Mouse (Mus musculus): Measurements from ENCODE around the gene Pex5l. TPM values are rescaled to one million over a fixed set of nuclear protein-coding genes. Genes with fewer than 3 reads are reported as not detected.

Gene Pex5l
- polyA plus RNA-seq, 1 experiment: 0.04 TPM

DNA sequence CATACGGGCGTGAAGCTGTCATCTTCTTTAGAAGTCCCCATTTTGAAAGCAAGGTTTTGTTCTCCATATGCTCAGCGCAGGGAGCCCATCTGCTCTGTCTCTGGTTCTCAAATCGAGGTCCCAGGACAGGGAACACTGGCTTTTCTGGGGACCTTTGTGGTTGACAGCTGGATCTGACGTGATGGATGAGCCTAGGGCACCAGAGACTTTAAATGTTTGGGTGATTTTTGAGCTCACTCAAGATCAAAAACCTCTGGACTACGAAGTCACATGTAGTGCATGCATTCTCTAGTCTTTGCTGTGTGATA, 98.3 kb downstream of the Pex5l start:
- no peaks in the 10 kb centered on the region for H3K79me2 ChIP-seq (ENCODE audit: control insufficient read depth, insufficient read depth)
- TF ChIP-seq POLR2AphosphoS2 (IDR thresholded peaks at IDR 0.05; ENCODE audit: insufficient read length, low read depth) (no peak), USF1 (IDR thresholded peaks at IDR 0.05; ENCODE audit: low read depth) (no peak), MAX (IDR thresholded peaks at IDR 0.05; ENCODE audit: low read depth) (no peak), TCF3 (IDR thresholded peaks at IDR 0.05; ENCODE audit: insufficient read length, low read depth) (no peak), CEBPB (IDR thresholded peaks at IDR 0.05; ENCODE audit: insufficient read depth, poor library complexity, severe bottlenecking) (no peak), MYOD1 (IDR thresholded peaks at IDR 0.05; ENCODE audit: control insufficient read depth in 1 of 3, insufficient read length in 2 of 3, low read depth in 2 of 3) (no peak), E2F4 (IDR thresholded peaks at IDR 0.05; ENCODE audit: insufficient read depth) (no peak), MYOG (IDR thresholded peaks at IDR 0.05; ENCODE audit: control insufficient read depth in 1 of 3, insufficient read depth in 1 of 3, insufficient read length in 2 of 3, low read depth in 2 of 3) (no peak), REST (IDR thresholded peaks at IDR 0.05; ENCODE audit: insufficient read depth, insufficient read length) (no peak), TCF12 (IDR thresholded peaks at IDR 0.05; ENCODE audit: insufficient read depth, poor library complexity, severe bottlenecking) (no peak), SRF (IDR thresholded peaks at IDR 0.05; ENCODE audit: control insufficient read depth, insufficient read length, low read depth) (no peak), POLR2A (IDR thresholded peaks at IDR 0.05; ENCODE audit: insufficient read length, low read depth) (no peak)
- H3ac ChIP-seq (ENCODE audit: control insufficient read depth, insufficient read length): no peak overlapping the region
- H3K27me3 ChIP-seq (ENCODE audit: control insufficient read depth, insufficient read depth, insufficient read length): no peaks in the 10 kb centered on the region
- no peak overlapping the region for H3K4me3 ChIP-seq
- H3K36me3 ChIP-seq (ENCODE audit: control insufficient read depth, insufficient read depth): no peaks in the 10 kb centered on the region
- H3K4me2 ChIP-seq (ENCODE audit: low read depth): no peak overlapping the region

GRCm38 (mm10) chr3:33043896-33044798, 98.9 kb downstream of the Pex5l start:
- H3ac ChIP-seq (ENCODE audit: control insufficient read depth, insufficient read length): no peak overlapping the region
- H3K4me3 ChIP-seq: no peak overlapping the region
- no peaks in the 10 kb centered on the region for H3K27me3 ChIP-seq (ENCODE audit: control insufficient read depth, insufficient read depth, insufficient read length)
- no peak overlapping the region for H3K4me2 ChIP-seq (ENCODE audit: low read depth)
- no peaks in the 10 kb centered on the region for H3K36me3 ChIP-seq (ENCODE audit: control insufficient read depth, insufficient read depth)
- no peaks in the 10 kb centered on the region for H3K79me2 ChIP-seq (ENCODE audit: control insufficient read depth, insufficient read depth)
- TF ChIP-seq USF1 (IDR thresholded peaks at IDR 0.05; ENCODE audit: low read depth) (no peak), MYOG (IDR thresholded peaks at IDR 0.05; ENCODE audit: control insufficient read depth in 1 of 3, insufficient read depth in 1 of 3, insufficient read length in 2 of 3, low read depth in 2 of 3) (no peak), MYOD1 (IDR thresholded peaks at IDR 0.05; ENCODE audit: control insufficient read depth in 1 of 3, insufficient read length in 2 of 3, low read depth in 2 of 3) (no peak), CEBPB (IDR thresholded peaks at IDR 0.05; ENCODE audit: insufficient read depth, poor library complexity, severe bottlenecking) (no peak), TCF12 (IDR thresholded peaks at IDR 0.05; ENCODE audit: insufficient read depth, poor library complexity, severe bottlenecking) (no peak), POLR2A (IDR thresholded peaks at IDR 0.05; ENCODE audit: insufficient read length, low read depth) (no peak), POLR2AphosphoS2 (IDR thresholded peaks at IDR 0.05; ENCODE audit: insufficient read length, low read depth) (no peak), MAX (IDR thresholded peaks at IDR 0.05; ENCODE audit: low read depth) (no peak), SRF (IDR thresholded peaks at IDR 0.05; ENCODE audit: control insufficient read depth, insufficient read length, low read depth) (no peak), E2F4 (IDR thresholded peaks at IDR 0.05; ENCODE audit: insufficient read depth) (no peak)

DNA sequence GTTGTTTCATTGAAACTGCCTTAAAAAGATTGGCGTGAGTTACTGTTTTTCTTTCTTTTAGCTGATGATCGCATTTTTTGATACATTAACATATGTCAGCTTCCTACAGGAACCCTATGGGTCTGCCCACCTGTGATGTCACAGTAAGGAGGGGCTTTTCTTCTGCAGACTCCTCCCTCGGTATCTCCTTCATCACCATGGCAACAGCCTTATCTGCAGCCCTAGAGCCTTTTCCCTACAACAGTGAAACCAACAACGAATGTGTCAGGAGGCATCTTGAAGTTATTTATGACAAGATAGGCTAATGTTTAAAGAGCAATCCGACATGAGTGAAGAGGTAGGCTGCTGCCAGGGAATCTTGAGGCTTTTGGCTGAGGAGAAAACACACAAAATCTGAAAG, 118.5 kb downstream of the Pex5l start:
- H3K4me2 ChIP-seq (ENCODE audit: low read depth): no peak overlapping the region
- no peak overlapping the region for H3ac ChIP-seq (ENCODE audit: control insufficient read depth, insufficient read length)
- H3K4me3 ChIP-seq: no peak overlapping the region
- H3K36me3 ChIP-seq (ENCODE audit: control insufficient read depth, insufficient read depth): no peaks in the 10 kb centered on the region
- H3K79me2 ChIP-seq (ENCODE audit: control insufficient read depth, insufficient read depth): no peaks in the 10 kb centered on the region
- H3K27me3 ChIP-seq (ENCODE audit: control insufficient read depth, insufficient read depth, insufficient read length): no peaks in the 10 kb centered on the region
- TF ChIP-seq SRF (IDR thresholded peaks at IDR 0.05; ENCODE audit: control insufficient read depth, insufficient read length, low read depth) (no peak), MYOD1 (IDR thresholded peaks at IDR 0.05; ENCODE audit: control insufficient read depth in 1 of 3, insufficient read length in 2 of 3, low read depth in 2 of 3) (no peak), CEBPB (IDR thresholded peaks at IDR 0.05; ENCODE audit: insufficient read depth, poor library complexity, severe bottlenecking) (no peak)

DNA sequence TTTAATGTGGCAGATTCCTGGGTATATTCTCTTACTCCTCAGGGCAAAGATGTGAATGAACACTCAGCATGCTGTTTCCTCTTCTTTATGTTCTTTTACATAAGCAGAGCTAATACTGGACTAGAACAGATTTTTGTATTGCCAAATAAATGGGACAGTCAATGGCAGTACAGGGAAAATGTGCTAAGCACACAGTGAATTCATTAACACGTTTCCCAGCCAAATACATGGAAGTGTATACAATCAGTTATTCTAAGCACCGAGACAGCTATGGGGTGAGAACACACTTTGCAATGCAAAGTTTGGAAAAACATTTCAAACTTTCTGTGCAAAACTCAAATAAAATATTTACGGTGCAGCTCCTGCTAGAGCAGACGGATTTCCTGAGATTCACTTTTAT, 139.1 kb downstream of the Pex5l start:
- no peak overlapping the region for H3K4me2 ChIP-seq (ENCODE audit: low read depth)
- no peak for TF ChIP-seq POLR2A (IDR thresholded peaks at IDR 0.05; ENCODE audit: insufficient read length, low read depth)
- no peak for TF ChIP-seq USF1 (IDR thresholded peaks at IDR 0.05; ENCODE audit: low read depth)
- no peak for TF ChIP-seq MYOG (IDR thresholded peaks at IDR 0.05; ENCODE audit: control insufficient read depth in 1 of 3, insufficient read depth in 1 of 3, insufficient read length in 2 of 3, low read depth in 2 of 3)
- TF ChIP-seq MYOD1 (IDR thresholded peaks at IDR 0.05; ENCODE audit: control insufficient read depth in 1 of 3, insufficient read length in 2 of 3, low read depth in 2 of 3): no peak
- no peak for TF ChIP-seq POLR2AphosphoS2 (IDR thresholded peaks at IDR 0.05; ENCODE audit: insufficient read length, low read depth)
- TF ChIP-seq MAX (IDR thresholded peaks at IDR 0.05; ENCODE audit: low read depth): no peak
- TF ChIP-seq TCF3 (IDR thresholded peaks at IDR 0.05; ENCODE audit: insufficient read length, low read depth): no peak
- no peak overlapping the region for H3ac ChIP-seq (ENCODE audit: control insufficient read depth, insufficient read length)
- no peaks in the 10 kb centered on the region for H3K36me3 ChIP-seq (ENCODE audit: control insufficient read depth, insufficient read depth)
- H3K27me3 ChIP-seq (ENCODE audit: control insufficient read depth, insufficient read depth, insufficient read length): no peaks in the 10 kb centered on the region
- no peaks in the 10 kb centered on the region for H3K79me2 ChIP-seq (ENCODE audit: control insufficient read depth, insufficient read depth)
- no peak overlapping the region for H3K4me3 ChIP-seq

DNA sequence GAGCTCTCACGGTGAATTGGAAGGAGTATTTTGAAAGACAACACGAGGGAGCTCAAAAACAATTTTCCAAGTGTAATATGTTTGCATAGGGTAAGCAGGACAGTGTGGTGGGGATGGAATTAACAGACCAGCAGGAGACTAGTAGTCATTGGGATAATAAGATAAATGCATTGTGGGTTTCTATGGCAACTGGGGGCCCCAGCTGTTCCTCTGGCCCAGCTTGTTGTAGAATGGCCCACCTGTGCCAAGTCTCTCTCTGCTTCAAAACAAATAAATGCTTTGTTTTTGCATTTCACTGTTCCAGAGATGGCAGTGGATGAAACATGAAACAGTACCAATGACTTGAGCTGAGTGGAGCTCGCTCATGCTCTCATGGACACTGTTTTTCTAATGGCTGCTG, 141.3 kb downstream of the Pex5l start:
- no peak overlapping the region for H3K4me3 ChIP-seq
- H3K36me3 ChIP-seq (ENCODE audit: control insufficient read depth, insufficient read depth): no peaks in the 10 kb centered on the region
- no peaks in the 10 kb centered on the region for H3K79me2 ChIP-seq (ENCODE audit: control insufficient read depth, insufficient read depth)
- H3K4me2 ChIP-seq (ENCODE audit: low read depth): no peak overlapping the region
- H3K27me3 ChIP-seq (ENCODE audit: control insufficient read depth, insufficient read depth, insufficient read length): no peaks in the 10 kb centered on the region
- TF ChIP-seq MYOG (IDR thresholded peaks at IDR 0.05; ENCODE audit: control insufficient read depth in 1 of 3, insufficient read depth in 1 of 3, insufficient read length in 2 of 3, low read depth in 2 of 3): no peak
- no peak overlapping the region for H3ac ChIP-seq (ENCODE audit: control insufficient read depth, insufficient read length)

All from myocyte (in vitro differentiated cells).